Mouse (Mus musculus) neural tube, embryonic 10.5 days (tissue): ENCODE data around the gene Bcas3.
A peak's percentile ranks its signal among the peaks of the same experiment; 100 is the strongest.

Experiments used
- DNase-seq: peaks from one replicate; pipeline ENCODE4 v3.0.0-alpha.2; 2017; ENCODE audit warnings: low spot score; ENCODE audit errors: extremely low spot score

Gene Bcas3

DNA sequence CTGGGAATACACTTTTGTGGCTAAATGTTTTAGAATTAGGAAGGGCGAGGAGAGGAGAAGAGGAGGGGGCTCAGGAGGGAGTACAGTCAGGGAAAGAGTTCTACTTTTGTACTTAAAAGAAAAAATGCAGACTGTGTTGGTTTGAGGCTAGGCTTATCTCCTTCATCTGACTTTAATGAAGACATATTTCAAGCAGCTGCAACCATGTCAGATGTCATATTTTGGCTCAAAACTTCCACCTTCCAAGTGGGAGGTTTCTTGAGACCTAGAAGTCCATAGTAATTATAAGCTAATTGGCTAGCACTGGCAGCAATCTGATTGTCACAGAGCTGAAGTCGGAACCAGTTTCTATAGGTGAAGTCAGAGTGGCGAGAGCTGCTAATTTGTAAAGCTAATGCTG is 384.9 kb downstream of the Bcas3 start:
- no peak for DNase-seq

DNA sequence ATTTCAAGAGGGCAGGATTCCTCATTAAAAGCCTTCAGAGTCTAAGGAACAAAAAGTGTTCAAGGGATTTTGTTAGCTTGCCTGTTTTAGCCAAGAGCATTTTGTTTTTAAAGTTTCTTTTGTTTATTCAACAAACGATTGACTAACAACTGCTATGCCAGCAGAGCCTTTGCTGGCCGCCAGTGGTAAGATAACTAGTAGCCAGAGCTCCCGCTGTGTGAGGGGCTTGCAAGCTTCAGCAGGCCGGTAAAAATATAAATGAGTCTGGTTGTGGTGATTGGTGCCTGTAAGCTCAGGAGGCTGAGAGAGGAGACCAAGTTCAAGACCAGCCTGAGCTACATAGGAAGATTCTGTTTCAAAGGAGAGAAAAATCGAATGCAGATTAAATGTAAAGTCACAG is 385.6 kb downstream of the Bcas3 start:
- DNase-seq: no peak

DNA sequence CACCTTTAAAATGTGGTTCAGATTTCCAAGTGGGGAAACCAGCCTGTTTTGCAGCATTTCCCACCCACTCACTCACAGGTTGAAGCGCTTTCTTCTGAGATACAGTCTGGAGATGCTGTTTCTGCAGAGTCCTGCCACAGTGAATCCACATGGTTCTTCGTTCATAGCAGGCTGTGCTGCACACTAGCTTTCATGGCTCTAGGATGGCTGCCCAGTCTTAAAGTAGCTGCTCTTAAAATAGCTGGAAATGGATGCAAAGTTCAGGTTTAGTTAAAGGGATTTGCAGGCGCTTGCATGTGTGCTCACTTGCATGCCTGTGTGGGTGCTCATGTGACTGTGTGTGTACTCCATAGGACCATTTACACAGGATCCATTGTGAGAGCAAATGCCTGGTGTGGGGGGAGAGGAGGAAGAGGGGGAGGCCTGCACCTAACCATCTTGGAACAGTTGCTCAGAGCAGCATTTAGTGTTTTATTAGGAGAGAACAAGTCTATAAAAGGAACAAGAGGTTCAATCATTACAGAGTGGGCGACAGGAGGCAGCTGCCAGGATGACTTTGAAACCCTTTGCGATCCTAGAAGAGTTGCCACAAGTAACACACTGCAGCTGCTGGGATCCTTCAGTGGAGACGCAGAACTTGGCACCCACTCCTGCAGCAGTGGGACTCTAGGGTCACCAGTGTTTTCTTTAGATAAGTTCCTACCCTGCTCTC is 386.5 kb downstream of the Bcas3 start:
- DNase-seq: peak; percentile 20

DNA sequence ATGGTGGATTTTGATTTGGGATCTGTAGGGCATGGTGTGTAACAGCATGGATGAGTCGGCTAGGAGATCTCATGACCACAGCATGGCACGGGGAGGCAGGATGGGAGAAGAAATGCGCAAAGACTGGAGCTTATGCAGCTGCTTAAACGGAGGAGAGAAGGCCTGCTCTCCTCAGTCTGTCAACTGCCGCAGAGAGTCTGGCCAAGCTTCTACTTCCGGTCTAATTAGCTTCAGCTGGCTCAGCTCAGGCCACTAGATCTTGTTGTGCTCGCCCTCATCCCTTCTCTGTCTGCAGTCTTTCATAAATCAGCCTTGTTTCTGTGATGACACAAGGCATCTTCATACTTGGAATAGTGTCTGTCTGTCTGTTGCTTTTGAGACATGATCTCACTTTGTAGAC is 393.4 kb downstream of the Bcas3 start:
- no peak for DNase-seq

DNA sequence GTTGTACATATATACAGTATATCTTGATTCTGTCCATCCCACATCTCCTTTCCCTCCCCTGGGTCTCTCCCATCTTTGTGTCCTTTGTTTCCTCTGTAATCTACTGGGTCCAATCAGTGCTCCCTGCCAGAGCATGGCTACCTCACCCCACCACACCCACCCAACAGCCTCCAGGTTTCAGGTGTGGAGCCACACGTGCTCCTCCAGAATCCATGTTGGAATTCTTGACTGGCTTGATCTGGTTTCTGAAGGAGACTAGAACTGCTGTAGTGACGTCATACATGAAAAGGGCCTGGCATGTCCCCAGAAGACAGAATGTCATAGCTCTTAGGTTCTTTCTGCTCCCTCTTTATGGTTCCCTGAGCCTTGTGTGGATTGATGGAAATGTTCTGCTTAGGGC is 395.9 kb downstream of the Bcas3 start:
- DNase-seq: no peak

DNA sequence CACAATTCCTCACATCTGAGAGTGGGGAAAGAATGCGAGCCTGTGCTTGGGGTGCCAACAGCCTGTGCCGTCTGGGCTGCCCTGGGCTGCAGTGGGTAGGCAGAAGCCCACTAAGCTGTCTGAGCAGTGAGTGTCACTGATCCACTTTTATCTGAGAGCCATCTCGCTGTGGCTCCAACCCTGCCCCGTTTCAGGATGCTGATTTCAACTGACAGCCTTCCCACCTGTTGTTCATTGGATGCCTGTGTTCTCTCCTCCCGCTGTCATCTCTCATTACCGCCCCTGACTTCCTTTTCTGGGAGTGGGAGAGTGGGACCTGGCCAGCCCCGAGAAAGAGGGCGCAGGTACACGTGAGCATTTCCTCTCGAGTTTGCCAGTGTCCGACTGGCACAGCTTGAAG is 398.2 kb downstream of the Bcas3 start:
- DNase-seq: no peak

DNA sequence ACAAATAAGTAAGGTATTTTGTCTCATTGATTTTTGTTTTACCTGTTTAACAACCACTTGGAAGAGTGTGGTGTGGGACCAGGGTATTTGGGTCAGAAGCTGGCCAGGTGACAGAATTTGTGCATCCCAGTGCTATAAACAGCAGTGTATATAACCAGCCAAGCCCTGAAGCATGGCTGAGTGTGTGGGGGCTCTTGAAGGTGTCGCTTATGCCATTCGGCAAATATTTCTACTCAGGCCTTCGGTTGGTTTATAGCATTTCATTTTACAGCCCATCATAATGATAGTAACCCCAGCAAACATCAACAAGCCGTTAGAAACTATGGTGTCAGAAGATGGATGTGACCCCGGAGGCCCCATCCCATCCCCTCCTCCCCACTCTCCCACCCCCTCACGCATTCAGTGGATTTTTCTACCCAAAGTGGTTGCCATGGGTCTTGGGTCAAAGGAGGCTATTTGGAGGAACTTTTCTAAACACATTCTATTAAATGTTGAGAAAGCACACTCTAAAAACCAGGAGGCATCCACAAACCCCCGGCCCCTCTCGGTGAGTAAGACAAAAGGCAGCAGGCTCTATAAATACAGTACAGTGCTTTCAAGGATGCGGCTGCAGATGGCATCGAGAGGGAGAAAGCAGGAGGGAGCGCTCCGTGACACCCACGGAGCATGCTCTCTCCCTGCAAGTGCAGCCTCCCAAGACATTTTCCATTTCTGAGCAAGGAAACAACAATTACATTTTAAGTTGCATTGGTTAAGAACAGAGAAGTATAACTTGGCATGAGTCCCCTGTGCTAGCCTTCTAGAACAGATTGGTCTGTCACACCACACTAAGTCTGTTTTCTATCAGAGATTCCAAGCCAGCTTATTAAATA is 401.9 kb downstream of the Bcas3 start:
- DNase-seq: no peak

DNA sequence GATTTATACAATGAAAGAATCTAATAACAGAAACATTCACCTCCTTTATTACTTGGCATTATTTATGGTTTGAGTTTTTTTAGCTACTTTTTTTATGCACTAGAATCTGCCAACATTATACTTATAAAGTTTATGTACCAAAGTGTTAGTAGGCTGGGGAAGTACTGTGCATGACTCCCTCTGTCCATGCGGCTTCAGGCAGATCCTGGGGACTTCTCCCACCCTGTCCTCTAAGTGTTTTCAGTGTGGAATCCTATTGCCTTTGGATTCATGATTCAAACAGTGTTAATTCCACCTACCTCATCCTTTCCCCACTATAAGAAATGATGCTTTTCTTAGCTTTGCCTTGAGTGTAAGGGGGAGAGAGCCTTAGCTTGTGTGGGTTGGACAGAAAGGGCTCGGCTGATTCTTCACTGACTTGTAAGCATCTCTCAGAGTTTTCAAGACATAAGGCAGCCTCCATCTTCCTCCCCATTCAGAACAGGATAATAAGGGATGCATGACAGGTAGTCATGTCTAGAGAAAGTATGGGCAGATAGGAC is 402.6 kb downstream of the Bcas3 start:
- no peak for DNase-seq

DNA sequence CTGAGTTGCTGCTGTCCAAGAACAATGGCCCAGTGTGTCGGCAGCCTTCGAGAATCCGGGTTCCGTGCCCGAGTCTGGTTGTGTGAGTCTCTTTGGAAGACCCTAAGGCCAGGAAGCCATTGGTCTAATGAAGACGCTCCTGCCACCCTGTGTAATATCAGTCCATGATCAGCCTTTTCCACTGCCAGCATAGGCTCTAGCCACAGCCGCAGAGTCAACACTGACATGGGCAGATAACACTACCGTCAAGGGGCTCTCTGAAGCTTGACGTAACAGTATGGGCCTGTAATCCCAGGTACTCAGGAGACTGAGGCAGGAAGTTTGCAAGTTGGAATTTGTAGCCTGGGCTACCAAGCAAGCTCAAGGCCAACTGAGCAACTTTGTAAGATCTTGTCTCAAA is 405.9 kb downstream of the Bcas3 start:
- no peak for DNase-seq

DNA sequence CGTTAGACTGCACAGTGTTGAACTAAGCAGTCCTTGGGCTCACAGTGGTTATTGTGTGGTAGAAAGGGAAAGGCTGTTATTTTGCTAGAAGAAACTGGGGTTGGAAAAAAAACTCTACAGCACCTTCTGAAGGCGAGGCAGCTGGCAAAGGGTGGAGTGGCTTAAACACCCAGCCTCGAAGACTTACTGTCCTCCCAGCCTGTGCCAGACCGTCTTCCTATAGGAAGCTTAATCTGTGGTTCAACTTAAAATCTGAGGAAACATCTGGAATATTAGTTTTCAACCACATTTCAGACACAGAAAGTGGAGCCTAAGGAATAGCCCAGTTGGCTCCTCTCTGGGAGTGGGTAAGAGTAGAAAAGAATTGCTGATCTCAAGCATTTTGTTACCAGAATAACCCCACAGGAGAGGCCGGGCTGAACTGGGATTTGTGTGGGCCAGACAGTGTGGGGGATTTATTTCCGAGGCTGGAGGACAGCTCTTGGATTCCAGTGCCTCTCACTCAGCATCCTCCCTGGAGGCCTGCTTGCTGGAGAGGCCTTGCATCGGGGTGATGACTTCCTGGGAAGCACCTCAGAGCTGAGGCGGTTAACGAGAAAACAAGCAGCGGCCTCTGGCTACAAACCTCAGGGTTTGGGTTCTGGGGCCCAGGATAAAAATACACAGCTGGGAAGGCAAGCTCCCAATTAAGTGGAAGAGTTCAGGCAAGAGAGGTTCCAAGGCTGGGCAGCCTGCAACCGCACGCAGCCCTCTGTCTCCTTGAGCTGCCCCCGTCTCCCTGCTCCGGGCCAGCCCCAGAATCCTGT is 406.9 kb downstream of the Bcas3 start:
- DNase-seq: no peak

DNA sequence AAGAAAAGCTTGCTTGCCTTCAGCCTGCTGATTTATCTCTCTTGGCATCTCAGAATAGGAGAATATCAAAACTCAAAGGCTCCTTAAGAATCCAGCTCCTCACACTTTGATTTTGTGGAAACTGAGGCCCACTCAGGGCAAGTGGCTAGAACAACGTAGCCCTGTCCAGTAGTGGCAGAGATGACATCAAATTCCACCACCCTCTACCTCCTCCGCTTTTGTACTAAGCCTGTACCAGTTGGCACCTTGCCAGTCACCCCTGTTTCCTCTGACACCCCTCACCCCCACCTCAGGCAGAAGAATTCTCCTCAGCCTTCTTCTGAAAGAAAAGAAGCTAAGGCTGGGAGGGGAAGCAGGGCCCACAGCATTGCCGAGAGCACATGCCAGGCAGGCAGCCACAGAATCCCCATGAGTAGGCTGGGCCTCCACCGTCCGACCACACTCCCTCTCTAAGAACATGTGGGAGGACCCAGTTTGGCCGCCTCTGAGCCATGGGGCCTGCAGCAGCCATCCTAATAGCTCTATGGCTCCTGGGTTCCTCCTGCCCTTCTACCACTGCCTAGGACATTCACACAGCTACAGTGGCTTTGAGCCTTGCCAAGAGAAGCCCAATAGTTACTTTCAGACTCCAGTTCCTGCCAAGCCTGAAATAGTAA is 407.6 kb downstream of the Bcas3 start:
- DNase-seq: no peak

DNA sequence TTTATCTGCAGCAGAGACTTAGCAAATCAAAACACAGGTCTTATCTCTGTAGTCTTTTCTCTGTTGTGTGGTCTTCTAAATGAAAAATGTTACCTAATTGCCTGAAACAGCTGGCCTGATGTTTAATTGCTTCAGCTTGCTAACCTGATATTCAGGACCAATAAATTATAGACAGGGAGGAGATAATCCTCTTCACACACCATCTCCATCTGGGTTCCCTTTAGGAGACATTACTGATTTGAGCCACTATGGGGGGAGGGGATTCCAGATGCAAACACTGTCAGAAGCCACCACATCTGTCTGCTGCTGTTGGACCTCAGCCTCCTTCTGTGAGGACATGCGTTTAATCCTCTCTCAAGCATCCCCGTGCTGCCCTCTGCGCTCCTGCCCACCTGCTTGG is 408.2 kb downstream of the Bcas3 start:
- no peak for DNase-seq

DNA sequence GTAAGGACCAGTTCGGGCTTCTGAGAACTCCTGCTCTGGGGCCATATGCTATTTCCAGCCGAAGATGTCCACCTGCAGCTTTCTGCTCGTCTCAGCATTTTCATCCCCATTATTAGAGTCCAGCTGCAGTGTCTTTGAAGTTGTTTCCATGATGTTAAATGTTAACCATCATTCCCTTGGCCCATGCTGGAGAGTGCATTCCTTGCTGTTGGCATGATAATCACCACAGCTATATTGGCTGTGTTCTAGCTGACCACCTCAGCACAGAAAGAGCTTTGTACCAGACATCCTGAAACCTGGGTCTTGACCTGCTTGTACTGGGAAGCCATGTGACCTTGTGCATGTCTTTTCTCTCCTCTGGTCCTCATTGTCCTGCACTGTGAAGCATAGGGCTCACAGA is 410.7 kb downstream of the Bcas3 start:
- DNase-seq: no peak

DNA sequence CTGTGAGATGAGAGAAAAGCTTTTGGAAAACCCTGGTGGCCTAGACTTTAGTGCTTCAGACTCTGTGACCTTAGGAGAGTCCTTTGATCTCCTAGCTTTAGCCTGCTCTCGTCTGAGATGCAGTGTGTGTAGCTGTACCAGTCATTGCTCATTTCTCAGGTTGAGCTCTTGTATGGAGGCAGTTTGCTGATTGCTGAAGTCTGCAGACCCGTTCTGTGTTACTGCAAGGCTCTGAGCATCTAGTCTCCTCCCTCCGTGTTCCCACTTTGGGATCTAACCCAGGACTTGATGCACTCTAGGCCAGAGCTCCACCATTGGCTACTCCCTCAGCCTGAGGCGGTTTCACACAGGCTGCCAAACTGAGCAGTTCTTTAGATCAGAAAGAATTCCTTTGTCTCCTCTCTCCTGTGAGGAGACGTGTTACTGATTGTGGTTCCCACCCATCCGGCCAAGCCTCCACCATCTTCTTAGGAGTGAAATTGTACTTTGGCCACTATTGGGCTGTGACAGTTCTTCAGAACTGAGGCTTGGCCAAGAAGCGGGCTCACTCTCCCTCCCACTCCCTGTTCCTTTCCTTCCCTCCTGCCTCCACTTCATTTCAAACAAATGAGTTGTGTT is 413.2 kb downstream of the Bcas3 start:
- DNase-seq: no peak

DNA sequence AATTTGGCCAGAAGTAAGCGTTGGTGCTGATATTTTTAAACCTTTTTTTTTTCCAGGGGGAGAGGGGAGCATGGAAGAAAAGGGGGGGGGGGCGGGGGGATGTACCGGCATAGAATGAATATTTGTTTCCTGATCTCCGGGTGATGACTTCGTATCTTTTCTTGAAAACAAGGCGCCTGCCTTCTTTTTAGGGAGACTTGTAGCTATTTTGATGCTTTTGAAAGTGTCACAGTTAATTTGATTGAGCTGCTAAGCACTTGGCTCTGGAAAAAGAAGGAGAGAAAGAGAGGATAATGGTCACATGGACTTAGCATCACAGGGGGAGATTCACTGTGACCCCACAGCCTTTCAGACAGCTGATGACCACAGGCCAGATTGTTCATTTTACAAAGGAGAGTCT is 413.8 kb downstream of the Bcas3 start:
- DNase-seq: no peak

DNA sequence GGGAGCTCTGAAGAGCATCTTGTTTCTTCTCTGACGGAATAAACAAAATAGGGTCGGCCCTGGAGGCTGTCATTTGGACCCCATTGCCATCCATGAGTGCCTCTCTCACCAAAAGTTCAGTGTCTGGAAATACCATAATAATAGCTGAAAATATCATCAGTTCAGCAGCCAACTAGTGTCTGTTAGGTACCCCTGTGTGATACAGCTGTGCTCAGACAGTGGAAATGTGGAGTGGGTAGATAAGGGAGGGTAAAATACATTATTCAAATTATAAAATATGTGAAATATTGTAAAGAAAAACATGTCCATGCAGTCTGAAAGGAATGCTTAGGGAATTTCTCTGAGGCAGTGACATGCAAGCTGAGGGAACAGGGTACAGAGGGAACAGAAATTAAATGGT is 416.8 kb downstream of the Bcas3 start:
- no peak for DNase-seq

DNA sequence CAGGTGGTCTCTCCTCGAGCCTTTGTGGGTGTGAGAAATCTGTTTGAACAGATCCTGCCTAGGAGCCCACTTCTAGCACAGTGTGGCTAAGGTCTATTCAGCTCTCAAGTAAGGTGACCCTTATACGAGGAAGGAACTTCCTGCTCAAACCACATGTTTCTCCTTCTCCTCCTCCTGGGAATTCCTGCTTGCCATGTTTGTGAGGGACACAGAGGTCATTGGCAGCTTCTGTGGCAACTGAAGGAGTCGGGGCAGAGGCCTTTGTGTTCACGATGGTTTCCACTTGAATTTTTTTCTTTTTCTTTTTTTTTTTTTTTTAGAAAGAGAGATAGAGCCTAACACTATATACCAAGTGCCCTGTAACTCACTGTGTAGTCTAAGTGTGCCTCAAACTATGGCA is 420.4 kb downstream of the Bcas3 start:
- DNase-seq: no peak

DNA sequence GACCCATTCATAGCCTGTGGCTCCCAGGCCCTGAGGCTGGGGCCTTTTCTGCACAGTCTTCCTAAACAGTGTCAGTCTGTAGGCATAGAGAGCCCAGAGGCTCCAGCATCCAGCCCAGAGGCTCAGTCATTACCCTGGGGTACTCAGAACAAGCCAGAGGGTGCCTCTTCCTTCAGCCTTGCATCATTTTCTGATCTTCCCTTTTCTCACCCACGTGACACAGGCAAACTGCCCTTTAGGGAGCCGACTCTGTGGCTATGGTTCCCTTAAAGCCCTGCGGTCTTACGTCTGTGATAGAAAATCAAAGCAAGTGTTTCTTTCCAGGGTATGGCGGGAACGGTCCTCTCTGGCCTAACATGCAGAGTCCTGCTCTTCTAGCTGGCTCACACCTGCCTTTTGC is 421.7 kb downstream of the Bcas3 start:
- DNase-seq: no peak

DNA sequence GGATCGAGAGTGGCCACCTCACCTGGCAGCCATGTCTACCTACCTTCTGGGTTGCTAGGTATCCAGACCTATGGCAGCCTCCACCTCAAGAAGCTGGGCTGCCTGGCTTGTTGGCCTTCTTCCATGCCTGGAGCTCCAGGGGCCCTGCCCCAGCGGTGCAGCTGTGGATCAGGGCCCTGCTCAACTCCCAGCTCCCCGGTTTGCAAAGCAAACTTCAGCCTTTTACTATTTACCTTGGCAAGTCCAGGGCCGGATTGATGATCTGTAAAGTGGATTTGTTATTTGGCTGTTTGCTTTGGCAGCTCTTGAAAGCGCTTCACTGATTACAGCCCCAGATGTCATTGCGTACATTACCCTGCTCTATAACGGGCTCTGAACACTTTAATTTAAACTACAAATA is 422.5 kb downstream of the Bcas3 start:
- DNase-seq: no peak

DNA sequence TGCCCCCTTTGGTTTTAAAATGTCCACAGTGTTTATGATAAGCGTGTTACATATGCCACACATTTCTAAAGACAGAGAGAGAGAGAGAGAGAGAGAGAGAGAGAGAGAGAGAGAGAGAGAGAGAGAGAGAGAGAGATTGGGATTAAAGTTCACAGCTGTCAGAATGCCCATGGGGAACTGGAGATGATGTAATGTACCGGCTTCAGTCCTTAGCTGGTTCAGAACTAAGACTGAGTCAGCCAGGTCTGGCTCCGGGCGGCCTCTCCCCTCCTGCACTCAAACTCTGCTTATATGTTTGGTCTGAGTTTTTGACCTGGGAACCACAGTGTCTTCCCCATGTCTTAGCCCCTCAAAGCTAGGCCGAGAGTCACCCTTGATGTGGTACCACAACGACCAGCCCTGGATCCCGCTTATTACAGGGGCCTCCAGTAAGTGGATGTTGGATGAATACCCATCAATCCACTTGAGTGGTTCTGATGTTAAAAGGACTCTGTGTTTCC is 423.9 kb downstream of the Bcas3 start:
- no peak for DNase-seq

DNA sequence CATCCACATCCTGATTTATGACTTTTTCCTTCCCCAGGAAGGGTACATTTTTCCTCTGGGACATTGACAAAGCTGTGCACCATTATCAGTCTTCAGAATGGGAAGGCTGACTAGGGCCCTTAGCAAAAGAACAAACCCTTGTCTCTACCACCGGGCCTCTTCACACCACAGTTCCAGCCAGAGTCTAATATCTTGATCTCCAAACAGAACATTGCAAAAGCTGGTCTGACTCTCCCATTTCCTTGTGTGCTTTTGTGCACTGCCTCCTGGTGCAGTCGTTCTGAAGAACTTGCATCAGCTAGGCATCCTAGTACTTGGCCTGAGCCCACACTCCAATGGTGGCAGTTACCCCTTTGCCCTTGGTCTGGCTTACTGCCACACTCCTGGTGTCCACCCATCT is 425.0 kb downstream of the Bcas3 start:
- DNase-seq: no peak
